Mouse (Mus musculus): ENCODE results near the gene Nisch.

DNA sequence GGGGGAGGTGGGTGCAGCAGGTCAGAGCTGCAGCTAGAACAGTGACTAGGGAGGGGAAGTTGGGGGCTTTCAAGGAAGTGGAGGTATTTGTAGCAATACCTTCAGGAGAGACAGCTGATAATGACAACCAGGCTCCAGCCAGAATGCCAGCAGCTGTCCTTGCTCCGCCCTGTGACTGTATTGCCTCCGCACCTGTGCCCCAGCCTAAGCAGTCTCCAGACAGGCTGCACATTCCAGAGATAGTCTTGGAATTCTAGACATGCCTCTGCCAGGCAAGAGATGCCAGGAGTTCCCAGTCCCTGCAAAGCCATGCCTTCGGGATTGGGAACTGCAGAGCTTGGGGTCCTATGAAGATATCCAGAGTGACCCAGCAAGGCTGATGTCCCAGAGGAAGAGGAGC lies 4.2 kb downstream of the Nisch start:
- TF ChIP-seq HCFC1 (IDR thresholded peaks at IDR 0.05; ENCODE audit: low read depth, low read length) (no peak), BHLHE40 (IDR thresholded peaks at IDR 0.05; ENCODE audit: low read depth, low read length) (no peak), CTCF (conservative IDR thresholded peaks at IDR 0.05 in 1 of 2, IDR thresholded peaks at IDR 0.05 in 1 of 2; ENCODE audit: low read depth in 2 of 2, low read length in 2 of 2) (no peak), MEF2A (IDR thresholded peaks at IDR 0.05; ENCODE audit: borderline replicate concordance, low read depth, low read length) (no peak), CHD2 (IDR thresholded peaks at IDR 0.05; ENCODE audit: low read length) (no peak), CHD1 (IDR thresholded peaks at IDR 0.05; ENCODE audit: low read depth, low read length) (no peak), TCF12 (IDR thresholded peaks at IDR 0.05; ENCODE audit: low read depth, low read length) (no peak), POLR2A (IDR thresholded peaks at IDR 0.05; ENCODE audit: low read depth, low read length) (no peak)
